Mouse (Mus musculus): ENCODE measurements around the gene Traf6.

Gene Traf6

DNA sequence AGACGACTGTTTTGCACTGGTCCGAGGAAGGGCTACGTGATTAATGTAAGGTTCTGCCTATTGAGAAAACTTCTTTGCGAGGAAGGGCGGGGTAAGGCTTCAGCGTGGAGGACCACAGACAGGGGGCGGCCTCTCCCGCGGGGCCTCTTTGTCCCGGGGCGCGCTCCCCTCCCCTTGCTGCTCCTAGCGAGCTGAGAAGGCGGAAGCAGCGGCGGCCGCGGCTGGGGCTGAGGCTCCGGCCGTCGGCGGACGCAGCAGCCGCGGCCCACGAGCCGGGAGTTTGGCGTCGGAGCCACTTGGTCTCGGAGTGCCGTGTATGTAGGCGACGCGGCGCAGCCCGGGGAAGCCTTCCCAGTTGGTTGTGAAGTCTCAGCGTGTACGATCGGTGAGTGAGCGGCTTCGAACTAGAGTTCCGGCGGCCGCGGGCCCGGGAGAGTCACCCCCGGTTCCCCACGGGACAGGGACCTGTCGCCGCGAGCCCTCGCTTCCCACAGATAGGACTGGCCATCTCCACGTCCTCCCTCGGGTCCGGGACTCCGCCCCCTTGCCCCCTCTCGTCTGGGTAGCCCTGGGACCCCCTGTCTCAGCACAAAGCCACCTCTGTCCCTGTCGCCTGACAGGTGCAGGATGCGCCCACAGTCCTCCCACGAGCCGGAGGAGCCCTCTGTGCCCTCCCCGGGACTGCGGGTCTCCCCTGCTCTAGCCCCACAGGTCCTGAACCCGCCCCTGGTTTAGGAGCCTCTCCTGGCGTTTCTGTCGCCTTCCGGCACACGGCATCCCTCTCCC is at the start of gene Traf6:
Gene Traf6, plus strand, starts transcription at position 194 of the 786 bp plus-strand sequence.
- peak; percentile 88 for DNase-seq

DNA sequence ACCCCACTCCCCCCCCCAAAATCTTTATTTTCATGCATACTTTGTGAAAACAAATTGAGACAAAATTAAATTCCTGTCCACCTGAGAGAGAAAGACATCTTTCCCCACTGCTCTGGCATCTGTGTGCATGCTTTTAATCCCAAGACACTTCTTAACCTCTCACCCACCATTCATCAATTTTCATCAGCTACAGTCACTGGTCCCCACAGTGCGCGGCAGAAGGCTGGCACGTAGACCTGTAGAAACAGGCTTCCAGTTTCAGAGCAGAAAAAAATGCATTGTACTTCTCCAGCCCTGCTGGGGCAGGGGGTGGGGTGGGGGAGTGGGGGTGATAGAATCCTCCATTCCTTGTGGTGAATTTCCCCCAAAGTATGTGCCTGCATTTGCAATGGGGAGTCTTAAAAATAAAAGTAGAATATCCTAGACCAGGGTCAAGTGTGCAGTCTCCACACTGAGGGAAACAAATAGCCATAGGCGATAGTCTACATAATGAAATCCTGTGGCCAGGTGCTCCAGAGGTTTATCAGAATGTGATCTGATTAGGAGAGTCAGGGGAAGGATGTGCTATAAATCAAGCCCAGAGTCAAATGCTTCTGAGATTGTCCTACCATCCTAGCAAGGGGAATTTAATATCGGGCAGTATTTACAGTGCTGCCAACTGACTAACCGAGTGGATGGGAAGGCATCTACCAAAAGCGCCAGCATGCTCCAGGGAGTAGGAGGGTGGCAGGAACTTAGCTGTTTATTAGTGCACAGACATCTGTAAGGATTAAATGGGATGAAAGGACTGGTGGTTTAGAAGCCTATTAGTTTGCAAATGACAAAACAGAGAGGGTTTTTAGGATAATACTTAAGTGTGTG is 39.0 kb upstream of the Traf6 start:
- DNase-seq: no peak

DNA sequence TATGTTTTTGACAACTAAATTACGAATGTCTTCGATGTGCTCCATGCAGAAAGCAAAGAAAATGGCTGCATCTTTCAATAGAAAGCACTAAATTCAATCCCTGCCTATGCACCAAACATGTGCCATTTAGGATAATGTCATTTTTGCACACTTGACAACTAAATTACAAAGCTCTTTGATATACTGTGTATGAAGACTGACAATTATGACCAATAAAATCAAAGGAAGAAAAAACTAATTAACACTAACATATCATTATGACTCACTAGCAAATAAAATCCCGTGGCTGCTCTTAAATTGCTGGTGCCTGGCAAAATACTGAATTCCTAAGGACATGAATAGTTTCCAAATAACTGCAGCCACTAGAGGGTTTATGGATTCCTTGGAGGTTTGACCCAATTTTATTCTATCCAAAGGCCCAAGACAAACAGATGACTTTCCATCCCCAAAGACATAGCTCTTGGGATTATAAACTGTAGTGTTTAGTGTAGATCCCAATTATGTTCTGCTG is 38.3 kb upstream of the Traf6 start:
- no peak for DNase-seq

DNA sequence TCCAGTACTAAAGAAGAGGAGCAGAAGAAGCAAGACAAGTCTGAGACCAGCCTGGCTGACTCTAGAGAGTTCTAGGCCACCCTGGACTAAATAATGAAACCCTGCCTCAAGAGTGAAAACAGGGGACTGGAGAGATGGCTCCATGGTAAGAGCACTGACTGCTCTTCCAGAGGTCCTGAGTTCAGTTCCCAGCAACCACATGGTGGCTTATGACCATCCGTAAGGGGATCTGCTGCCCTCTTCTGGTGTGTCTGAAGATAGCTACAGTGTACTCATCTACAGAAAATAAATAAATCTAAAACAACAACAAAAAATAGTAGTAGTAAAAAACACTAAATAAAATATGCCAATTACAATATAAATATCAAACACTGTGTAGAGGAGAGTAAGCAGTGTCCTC is 32.4 kb upstream of the Traf6 start:
- no peak for DNase-seq

DNA sequence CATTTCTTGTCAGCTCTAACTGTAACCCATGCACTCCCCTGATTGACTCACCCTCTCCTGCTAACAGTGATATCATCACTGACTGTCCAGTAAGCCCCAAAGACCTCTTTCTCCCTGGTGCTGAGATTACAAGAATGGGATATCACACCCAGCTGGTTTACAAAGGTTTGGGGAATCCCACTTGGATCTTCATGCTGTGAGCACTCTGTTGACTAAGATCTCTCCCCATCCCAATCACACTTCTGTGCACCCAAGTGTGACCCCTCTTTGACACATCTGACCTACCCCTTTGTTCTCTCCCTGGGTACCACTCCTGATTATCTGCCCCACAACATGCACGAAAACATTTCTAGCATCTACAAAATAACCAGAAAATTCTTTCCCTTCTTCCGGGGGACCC is 29.9 kb upstream of the Traf6 start:
- DNase-seq: no peak

DNA sequence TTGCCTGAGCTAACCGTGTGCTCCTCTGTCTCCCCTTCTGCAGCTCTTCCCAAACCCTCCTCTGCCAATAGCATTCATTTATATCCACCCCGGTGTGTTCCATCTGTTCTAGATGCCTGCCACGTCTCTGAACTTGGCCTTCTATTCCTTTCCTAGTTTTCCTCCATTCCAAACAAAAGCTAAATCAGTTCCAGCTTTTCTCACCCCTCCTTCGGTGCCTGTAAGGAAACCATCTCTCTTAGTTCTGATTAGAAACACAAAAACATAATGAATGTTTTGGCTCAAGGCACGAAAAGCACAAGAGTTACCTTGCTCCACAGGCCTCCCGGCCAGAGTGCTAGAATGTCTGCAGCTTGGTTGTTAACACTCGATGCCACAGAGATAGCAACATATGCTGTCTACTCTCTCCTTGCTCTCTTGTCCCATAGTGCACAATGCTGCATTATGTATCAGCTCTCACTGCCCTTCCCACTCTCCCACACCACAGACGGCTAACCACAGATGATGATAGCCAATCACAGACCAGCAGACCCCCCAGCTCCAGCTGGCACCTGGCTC is 29.0 kb upstream of the Traf6 start, which contains the start of the genes Rag1 and B230118H07Rik:
Gene Rag1, minus strand, starts transcription at position 388 of the 558 bp plus-strand sequence.
Gene B230118H07Rik, minus strand, starts transcription at position 419 of the 558 bp plus-strand sequence.
- no peak for DNase-seq

DNA sequence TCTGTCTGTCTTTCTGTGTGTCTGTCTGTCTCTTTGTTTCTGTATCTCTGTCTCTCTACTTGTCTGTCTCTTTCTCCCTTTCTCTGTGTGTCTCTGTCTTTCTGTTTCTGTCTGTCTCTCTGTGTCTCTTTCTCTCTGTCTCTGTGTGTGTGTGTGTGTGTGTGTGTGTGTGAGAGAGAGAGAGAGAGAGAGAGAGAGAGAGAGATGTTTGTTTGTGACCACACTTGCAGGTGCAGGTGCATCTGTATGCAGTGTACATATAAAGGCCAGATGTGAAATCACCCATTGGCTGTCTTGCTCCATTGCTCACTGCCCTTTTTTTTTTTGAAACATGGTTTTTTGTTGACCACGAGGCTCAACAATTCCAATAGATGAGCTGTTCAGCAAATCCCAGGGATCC is 27.8 kb upstream of the Traf6 start:
- DNase-seq: no peak

DNA sequence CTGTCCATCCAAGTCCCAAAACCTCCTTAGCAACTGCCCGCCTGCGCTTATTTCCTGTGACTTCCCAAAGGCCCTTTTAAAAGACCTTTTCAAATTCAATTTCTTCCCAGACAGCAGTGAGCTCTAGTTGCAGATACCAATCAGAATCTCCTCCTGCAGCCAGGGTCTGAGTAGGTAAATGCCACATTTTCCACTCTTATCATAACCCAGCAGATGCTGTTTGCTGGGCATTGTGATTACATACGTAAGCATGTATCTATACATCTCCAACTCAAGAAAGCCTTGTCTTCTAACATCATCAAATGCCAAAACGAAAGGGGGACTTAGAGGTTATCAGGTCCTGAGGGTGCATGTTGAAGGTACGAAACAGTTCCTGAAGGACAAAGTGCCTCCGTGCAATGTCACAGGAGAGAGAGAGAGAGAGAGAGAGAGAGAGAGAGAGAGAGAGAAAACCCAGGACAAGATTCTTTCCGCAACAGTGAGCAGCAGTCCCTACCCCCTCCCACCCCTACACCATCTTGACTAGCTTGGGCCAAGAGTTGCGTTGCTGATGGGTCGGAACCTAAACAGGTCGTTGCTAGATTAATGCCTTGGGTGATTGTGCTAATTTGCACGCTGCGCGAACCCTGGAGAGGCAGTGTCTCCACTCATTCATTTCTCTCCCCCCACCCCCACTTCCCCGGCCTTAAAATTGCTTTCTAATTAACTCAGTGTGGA is 25.9 kb upstream of the Traf6 start:
- no peak for DNase-seq

DNA sequence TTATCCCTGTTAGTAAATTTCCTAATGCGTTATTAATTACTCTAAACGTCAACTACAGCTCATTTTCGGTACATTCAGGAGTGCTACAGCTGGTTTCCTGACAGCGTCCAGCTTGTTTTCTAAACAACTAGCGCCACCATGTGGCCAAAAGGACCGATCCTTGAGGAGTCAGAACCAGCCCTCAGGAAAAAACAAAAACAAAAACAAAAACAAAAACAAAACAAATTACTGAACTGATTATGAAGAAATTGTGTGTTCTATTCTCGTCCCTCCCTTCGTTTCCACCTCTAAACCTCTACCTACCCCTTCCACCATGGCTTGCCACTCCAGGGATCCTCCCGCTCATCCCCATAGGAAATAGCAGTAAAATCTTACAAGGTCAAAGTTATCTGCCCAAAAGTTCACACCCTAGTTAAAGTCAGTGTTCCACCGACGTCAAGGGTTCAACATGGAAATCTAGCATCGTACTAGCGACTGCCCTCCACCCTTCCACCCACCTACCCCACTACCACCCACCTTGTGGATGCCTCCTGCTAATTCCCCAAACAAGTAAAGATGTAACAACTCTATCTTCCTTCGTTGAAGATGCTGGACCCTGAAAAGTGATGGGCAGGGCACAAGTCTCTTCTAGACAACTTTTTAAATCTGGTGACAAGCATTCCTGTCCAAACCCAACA is 25.2 kb upstream of the Traf6 start:
- DNase-seq: peak; percentile 80

DNA sequence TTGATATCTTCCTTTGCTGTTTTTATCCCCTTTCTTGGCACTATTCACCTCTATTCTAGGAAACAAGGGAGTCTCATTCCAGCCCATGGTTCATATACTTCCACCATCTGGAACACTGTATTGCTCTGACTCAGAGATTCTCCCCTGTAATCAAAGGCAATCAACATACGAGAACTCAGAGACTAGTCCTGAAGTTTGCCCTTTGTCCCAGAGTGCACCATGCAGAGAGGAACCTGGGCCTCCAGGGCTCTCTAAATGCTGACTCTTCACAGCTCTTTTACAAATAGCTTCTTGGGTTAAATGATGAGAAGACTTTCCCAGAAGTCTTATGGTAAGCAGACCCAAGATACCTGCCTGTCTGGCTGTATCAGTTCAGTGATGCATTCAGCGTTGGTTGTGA is 17.7 kb upstream of the Traf6 start:
- DNase-seq: no peak

DNA sequence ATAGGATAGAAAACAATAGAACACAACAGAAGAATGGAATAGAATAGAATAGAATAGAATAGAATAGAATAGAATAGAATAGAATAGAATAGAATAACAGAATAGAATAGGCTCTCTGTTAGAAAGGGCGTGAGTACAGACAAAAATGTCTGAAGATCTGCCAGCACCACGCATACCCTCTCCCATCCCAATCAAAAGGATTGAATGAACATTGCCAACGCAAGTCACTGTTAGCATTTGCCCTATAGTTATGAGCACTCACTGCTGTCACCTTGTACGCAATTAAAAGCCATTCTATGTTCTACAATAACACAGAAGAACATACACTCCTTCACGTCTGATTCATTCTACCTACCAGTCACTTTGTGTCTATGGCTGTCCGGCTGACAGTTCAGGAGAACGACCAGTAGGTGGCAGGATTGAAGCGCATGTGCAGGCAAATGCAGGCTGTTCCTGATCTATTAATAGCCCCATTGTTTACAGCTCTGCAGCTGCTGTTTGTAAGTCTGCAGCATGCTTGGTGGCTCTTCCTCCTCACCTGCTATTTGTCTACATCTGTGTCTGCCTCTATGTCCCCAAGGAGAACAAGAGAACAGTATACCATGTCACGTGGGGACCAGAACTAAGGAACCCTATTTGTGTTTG is 13.0 kb upstream of the Traf6 start:
- DNase-seq: peak; percentile 77

DNA sequence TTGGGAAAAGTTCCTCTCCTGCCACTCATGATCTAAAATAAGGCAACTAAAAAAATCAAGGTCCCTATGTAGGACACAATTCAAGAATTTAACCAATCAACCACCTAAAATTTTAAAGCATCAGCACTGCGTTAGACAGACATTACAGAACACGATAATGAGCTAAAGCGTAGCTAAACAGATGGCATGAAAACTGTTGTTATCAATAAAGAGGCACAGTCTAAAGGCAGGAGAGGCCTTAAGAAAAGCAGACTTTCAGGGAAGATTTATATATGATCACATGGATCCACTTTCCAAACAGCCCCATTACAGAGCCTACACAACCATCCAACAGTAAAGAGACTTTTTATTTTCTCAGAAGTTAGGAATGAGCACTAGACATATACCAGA is 12.5 kb upstream of the Traf6 start:
- no peak for DNase-seq

DNA sequence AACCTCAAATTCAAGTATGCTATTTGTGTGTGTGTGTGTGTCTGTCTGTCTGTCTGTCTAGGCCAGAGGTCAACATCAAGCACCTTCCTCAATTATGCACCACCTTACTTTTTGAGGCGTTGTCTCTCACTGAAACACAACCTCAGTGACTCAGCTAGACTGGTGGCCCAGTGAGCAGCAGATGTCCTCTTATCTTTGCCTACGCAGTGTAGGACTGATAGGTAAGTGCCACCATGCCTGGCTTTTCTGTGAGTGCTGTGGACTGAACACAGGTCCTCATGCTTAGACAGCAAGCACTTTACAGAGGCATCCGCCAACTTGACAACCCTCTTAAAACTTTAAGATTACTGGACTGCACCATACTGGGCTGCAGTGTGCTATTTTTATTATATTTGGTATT is 9.5 kb upstream of the Traf6 start:
- no peak for DNase-seq

DNA sequence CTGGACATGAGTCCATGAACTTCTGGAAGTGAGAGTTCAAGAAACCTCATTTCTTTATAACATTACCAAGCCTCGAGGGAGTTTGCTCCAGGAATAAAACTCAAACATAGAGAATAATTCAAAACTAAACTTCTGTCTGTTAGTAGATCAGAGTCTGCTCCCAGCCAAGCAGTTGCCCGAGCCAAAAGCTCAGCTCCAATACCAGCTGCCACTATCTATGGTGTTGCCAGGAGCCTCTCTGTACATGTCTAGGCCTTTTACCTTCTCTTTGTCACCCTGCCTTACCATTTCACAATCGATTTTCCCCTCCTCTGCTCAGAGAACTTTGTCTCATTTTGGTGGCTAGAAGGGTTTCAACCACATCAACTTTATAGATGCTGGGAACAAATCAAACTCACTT is 4.7 kb upstream of the Traf6 start:
- no peak for DNase-seq

DNA sequence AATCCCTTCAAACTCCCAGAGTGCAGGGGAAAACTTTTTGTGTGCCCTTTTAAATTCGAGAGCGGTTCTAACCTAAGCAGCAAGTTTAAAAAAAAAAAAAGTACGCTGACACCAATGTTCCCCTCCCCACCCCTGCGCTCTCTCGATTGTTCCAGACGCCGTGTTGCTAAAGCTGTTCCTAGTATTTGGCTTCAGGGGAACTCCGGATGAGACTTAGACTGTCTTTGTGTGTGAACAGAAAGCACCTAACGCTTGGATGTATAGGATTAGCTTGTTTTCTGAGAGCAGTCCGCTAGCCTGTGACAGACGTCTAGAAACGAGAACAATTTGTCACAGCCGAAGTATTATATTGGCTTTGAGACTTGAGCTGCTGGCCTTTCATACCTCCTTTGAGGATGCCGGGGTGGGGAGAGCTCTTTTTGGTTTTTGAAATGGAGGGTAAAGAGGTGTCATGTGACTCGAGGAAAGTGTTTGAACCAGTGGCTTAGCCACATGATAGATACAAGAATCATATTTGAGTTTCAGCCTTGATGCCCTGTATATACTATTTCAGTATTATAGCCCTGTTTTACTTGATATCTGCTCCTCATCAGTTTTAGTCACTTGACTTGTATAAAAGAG is 1.0 kb downstream of the Traf6 start:
- peak; percentile 15 for DNase-seq

DNA sequence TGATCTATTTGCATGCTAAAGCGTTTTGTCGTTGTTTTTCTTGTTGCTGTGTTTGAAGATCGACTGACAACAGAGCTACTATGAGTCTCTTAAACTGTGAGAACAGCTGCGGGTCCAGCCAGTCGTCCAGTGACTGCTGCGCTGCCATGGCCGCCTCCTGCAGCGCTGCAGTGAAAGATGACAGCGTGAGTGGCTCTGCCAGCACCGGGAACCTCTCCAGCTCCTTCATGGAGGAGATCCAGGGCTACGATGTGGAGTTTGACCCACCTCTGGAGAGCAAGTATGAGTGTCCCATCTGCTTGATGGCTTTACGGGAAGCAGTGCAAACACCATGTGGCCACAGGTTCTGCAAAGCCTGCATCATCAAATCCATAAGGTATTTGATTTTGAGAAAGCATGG is 6.2 kb downstream of the Traf6 start:
- peak; percentile 69 for DNase-seq

DNA sequence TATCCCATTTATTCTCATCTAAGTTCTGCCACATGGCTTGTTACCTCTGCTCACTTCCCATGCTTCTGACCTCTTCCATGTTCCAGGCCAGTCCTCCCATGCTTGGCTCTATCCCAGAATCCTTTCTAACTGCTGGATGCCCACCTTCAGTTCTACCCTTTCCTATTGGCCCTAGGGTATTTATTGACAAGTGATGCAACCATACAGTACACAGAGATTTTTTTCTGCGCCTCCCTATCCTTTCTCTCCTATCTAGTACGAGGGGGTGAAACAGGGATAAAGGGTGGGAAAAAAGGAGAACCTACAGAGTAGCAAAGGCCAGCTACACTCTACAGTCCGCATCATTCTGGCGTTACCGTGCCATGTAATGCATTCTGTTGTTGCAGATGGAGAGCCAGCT is 9.8 kb downstream of the Traf6 start:
- DNase-seq: no peak

DNA sequence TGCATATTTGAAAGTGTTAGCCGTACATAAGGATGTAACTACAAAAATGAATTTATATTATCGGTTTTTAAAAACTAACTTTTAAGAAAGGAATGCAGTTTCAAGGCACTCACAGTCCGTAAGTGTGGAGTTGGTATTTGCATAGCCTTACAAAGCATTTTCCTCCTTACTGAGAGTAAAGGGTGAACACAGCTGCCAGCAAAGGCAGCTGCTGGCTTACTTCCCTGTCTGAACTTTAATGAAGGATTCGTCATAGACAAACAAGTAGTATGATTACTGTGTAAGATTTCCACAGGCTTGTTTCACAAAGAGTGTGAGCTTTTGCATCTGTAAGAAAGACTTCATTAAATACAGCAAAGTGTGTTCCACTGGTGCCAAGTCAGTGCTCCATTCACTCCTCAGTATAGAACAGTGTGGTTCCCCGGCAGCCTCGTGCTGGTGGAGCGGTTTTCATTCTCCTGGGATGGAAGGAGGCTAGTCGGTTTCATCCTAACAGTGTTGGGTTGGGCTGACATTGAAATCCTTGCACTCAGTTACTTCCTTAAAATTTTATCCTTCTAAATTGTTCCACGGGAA is 12.1 kb downstream of the Traf6 start:
- DNase-seq: no peak

DNA sequence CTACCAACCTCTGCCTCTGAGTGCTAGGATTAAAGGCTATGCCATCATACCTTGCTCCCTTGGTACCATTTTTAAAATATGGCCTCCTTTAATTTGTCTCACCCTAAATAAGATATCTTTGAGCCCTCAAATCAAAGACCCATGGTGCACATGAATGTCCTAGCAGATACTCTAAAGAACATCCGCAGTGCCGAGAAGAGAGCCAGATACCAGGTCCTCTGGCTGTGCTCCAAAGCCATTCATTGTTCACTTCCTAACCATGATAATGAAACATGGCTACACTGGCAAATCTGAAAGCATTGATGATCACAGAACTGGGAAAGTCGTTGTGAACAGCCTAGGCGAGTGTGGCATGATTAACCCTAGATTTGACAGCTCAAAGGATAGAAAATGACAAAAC is 14.8 kb downstream of the Traf6 start:
- no peak for DNase-seq

DNA sequence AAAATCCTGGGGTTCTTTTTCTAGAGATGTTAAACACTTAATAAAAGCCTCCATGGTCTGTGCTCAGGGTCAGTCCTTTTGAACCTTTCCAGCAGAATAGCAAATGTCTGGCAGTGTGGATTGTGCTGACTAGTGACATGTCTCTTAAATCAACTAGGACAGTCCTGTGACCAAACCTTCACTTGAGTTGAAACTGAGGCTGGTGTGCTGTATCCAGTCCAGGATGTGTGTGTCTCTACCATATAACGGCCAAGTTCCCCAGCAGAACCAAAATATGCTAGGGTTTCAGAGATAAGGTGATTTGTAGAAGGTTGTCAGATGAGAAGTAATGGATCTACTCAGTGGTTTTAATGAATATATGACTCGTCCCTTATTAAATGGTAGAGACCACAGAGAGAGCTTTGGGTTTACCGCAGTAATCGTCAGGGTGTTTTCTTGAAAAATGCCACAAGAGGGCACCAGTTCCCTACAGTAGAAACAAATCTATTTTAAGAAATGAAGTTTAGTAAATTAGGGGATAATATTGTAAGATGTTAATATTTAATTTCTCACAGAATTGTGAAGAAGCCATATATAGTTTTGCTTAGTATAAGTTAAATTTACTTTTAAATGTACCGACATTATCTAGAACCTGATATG is 15.5 kb downstream of the Traf6 start:
- no peak for DNase-seq
